8 mouse cellular contexts compared by ENCODE assay signal in the genomic region with DNA sequence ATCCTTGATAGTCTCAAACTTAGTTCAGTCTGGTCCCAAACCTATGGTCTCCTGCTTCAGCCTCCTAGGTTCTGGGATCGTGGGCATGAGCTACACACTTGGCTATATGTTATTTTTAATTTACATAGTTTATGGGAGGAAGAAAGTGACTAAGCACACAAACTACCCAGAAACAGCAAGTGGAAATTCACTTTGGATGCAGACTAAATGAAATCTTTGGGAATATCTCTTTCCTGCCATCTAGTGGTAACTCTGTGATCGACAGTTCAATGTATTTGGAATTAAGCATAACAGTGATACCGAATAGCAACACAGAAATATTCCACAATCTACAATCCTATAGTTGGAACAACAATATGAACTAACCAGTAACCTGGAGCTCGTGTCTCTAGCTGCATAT. TPM values are rescaled to one million over a fixed set of nuclear protein-coding genes. Genes with fewer than 3 reads are reported as not detected.
A peak's percentile ranks its signal among the peaks of the same experiment; 100 is the strongest.
DNase-seq lines count a peak whose midpoint lies in the region; ATAC-seq lines count a peak whose summit lies in the region.

No protein-coding gene starts in this region.

- ATAC-seq in common myeloid progenitor, adult 5-6 weeks (replicated peaks; ENCODE audit: low read depth, poor library complexity, severe bottlenecking) = peak; percentile 86

- DNase-seq in layer of hippocampus, adult 9-10 months (ENCODE audit: low spot score) = peak; percentile 79
- DNase-seq in layer of hippocampus, postnatal 25 days (ENCODE audit: extremely low spot score in 1 of 2, low spot score in 1 of 2) = no peak
- DNase-seq in Muller cell, postnatal 12 days (ENCODE audit: inconsistent ontology term) = peak; percentile 36
- DNase-seq in lung, postnatal 10 days = peak; percentile 24
- no peak for DNase-seq in thymus, postnatal 0 days (ENCODE audit: low spot score)
- DNase-seq in spleen, adult 12 weeks (ENCODE audit: low spot score) = no peak
- no peak for DNase-seq in heart, adult 11 months

RNA-seq across cellular contexts. Expression of a gene that starts 34.6 kb away (rescaled TPM):
- total RNA-seq in layer of hippocampus, postnatal 25 days (2021) = 10 to 100 TPM; 70.1 to 82.4 TPM
- total RNA-seq in common myeloid progenitor, adult 5-6 weeks (2017) = 2.0 TPM in 2 replicates
- polyA plus RNA-seq in thymus, postnatal 0 days (2015; fragmentation: Nextera tagmentation; extraction: Ambion mirVana) = 0.18 TPM in 1 of 2 replicates, not detected in the other

Comparison
In these comparisons a context has a peak if more than half of its experiments do, and no peak if none do; other contexts are left out.
1. DNase-seq: peak in layer of hippocampus, adult 9-10 months (single experiment), Muller cell, postnatal 12 days (single experiment) and lung, postnatal 10 days (single experiment); none in layer of hippocampus, postnatal 25 days (0 of 2), thymus, postnatal 0 days (single experiment), spleen, adult 12 weeks (single experiment) and heart, adult 11 months (single experiment).
2. RNA of a gene that starts 34.6 kb away (total RNA-seq): 70.1 to 82.4 TPM in layer of hippocampus, postnatal 25 days; 2.0 TPM in common myeloid progenitor, adult 5-6 weeks; every median in the first group is over 10 times any median in the second.